Mouse (Mus musculus): ENCODE measurements at regions not wholly inside any gene's neighbourhood (a gene's known extent, or its start where the extent isn't known, plus 50 kb on each side); places are given as distances from the start of the nearest gene placed in this dataset.
A peak's percentile ranks its signal among the peaks of the same experiment; 100 is the strongest.
"Not testable (repeated sequence)": the region's sequence is repeated elsewhere in the genome, so short reads cannot be mapped to it uniquely, and the experiment has no call there.

DNA sequence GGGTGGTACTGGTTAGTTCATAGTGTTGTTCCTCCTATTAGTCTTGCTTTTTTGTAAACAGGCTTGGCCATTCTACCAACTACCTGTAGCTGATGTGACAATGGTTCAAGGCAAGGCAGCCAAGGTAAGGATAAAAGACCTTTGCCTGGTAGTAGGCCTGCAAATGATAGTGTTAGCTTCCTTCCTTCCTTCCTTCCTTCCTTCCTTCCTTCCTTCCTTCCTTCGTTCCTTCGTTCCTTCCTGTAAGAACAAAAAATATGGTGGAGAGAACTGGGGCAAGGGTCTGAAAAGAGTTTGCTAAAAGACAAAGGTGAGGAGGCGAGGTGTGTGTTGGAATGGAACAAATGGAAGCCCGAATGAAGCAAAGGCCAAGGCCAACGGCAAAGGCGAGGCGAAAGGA is 84.8 kb upstream of the Ezh2 start:
- not testable (repeated sequence) for DNase-seq (ENCODE audit: low spot score)

DNA sequence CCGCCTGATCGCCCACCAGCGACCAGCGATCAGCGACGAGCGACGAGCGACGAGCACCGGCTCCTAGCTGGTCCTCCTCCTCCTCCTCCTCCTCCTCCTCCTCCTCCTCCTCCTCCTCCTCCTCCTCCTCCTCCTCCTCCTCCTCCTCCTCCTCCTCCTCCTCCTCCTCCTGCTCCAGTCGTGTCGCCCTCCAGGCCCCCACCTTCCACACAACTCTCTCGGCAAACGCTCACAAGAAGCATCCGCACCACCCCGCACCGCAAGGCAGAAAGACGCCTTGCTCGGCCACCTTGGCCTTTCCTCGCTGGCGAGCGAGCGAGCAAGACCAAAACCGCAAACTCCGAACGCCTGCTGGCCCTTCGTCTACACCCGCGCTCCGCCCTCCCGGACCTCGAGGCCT is 77.6 kb upstream of the Ezh2 start:
- DNase-seq (ENCODE audit: low spot score) = peak; percentile 46

DNA sequence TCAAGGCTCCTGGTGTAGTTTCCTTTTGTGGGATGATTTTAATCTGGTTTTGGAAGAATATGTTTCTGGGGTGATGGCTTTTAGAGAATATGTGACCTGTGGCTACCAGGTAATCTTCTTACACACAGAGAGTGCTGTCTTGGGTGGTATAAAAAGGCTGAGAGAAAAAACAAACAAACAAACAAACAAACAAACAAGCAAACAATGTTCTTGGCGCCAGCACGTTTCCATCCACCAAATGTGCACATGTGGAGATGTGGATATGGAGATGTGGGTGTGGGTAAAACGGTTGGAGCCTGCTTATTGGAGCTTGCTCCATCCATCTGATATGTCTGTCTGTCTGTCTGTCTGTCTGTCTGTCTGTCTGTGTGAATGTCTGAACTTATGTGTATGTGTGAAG is 57.7 kb upstream of the Ezh2 start:
- peak; percentile 44 for DNase-seq (ENCODE audit: low spot score)

DNA sequence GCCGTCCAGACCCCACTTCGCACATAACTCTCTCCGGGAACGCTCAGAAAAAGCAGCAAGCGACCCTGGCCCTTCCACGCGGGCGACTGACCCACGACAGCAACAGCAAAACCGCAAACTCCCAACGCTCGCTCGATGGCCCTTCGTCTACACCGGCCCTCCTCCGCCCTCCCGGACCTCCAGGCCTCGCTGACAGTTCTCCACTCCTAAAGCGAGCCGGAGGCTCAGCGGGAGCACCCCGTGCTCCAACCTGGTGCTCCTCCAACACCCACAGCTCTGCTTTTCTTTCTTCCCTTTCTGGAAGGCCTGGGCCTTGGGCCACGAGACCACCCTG is 56.2 kb upstream of the Ezh2 start:
- DNase-seq (ENCODE audit: low spot score) = not testable (repeated sequence)

DNA sequence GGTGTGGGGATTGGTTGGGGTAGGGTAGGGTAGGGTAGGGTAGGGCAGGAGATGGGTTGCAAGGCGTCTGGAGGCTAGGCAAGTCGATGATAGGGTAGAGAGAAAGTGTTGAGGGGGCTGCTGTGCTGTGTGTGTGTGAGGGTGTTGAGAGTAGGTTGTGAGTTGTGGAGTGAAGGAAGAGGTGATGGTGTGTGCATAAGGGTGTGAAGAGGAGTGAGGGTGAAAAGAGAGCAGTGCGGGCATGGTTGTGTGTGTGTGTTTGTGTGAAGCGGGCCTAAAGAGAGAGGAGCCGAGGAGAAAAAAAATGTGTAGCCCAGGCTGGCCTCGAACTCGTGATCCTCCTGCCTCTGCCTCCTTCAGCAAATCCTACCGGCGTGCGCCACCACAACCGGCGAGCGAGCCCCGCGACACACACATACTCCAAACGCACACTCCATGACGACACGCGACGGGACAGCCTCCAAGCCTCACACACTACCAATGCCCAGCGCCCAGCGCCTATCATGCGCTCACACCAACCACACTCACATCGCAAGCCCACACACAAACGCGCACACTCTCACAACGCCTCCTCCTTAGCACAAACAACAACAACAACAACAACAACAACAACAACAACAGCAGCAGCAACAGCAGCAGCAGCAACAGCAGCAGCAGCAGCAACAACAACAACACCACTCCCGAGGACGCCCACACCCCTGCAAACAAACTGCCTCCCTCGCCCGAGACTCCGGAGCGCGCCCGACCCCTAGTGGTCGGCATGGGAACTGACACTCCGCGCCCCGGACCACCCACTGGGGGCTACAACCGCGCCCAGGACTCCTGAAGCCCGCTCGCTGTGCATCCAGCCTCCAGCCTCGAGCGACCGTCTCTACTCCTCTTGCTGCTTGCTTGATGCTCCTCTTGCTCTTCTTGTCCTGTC is 55.6 kb upstream of the Ezh2 start:
- peak; percentile 89 for DNase-seq (ENCODE audit: low spot score)

DNA sequence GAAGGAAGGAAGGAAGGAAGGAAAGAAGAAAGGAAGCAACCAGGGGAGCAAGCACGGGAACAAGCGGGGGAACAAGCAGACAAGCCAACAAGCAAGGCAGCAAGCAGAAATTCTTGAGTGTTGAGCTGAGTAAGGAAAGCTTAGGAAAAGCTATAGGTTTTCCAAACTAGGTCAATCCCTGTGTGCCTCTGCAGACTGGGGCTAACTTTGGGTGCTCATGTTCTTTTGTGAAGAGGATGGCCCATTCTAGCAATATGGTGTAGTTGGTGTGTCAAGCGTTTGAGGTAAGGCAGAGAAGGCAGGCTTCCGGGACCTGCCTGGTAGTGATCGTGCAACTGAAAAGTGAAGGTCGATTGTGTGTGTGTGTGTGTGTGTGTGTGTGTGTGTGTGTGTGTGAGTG is 54.8 kb upstream of the Ezh2 start:
- DNase-seq (ENCODE audit: low spot score) = peak; percentile 9

DNA sequence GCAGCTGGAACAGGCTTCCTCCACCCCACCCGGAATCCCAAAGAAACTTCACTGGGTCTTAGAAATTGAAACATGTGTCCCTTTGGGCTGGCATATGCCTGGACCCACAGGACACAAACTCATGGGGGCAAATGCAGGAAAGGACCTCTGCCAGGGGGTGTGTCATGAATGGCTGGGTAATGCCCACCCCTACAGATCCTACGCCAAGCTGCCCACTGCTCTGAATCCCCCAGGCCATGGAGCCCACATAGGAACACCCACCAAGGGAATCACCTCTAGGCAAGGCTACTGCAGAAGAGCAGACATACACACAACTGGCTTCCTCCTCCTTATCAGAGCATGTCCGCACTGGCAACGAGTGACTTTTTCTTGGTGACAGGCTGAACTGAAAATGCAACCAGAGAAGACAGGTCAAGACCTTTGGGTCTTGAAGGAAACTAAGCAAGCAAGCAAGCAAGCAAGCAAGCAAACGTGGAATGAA is 54.4 kb upstream of the Ezh2 start:
- peak; percentile 11 for DNase-seq (ENCODE audit: low spot score)

DNA sequence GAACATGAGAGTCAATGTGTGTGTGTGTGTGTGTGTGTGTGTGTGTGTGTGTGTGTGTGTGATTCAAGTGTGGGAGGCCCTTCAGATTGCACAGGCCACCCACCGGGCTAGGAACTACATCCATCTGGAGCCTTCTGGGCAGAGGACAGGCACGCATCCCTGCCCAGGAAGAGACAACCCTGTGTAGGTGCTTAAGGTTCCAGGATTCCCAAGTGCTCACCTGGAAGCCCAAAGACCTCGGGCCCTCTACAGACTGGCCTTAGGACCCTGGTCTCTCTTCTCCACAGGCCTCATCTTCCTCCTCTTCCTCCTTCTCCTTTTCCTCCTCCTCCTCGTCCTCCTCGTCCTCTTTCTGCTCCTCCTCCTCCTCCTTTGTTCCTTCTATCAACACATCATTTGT is 53.8 kb upstream of the Ezh2 start:
- peak; percentile 11 for DNase-seq (ENCODE audit: low spot score)

DNA sequence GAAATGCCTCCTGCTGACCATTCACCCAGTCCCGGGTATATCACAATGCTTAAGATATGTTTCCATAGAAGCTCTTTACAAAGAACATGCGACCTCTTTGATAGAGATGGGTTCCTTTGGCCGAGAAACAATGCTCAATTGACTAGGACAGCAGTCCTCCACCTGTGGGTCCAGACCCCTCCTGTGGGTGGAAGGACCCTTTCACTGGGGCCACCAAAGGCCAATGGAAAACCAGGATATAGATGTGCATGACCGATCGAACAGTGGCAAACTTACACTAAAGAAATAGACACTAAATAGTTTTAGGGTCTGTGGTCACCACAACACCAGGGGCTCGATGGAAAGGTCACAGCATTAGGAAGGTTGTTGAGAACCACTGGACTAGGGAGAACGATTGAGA is 53.2 kb upstream of the Ezh2 start:
- DNase-seq (ENCODE audit: low spot score) = peak; percentile 8

DNA sequence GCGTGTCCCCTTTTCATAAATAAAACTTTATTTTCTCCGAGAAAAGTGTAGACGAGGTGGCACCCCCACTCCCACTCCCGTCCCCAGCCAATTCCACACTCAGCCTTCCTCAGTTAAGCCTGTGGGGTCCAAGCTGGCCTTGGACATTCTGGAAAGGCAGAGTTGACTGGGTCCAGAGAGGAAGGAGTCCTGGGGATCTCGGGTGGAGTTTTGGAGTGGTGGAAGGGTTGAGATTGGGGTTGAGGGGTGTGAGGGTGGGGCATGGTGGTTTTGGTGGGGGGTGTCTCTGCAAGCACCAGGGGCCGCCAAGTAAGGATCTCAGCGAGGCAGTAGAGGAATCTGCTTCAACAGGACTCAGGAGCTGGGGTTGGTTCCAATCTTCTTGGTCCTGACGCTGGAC is 52.7 kb upstream of the Ezh2 start:
- DNase-seq (ENCODE audit: low spot score) = peak; percentile 12

DNA sequence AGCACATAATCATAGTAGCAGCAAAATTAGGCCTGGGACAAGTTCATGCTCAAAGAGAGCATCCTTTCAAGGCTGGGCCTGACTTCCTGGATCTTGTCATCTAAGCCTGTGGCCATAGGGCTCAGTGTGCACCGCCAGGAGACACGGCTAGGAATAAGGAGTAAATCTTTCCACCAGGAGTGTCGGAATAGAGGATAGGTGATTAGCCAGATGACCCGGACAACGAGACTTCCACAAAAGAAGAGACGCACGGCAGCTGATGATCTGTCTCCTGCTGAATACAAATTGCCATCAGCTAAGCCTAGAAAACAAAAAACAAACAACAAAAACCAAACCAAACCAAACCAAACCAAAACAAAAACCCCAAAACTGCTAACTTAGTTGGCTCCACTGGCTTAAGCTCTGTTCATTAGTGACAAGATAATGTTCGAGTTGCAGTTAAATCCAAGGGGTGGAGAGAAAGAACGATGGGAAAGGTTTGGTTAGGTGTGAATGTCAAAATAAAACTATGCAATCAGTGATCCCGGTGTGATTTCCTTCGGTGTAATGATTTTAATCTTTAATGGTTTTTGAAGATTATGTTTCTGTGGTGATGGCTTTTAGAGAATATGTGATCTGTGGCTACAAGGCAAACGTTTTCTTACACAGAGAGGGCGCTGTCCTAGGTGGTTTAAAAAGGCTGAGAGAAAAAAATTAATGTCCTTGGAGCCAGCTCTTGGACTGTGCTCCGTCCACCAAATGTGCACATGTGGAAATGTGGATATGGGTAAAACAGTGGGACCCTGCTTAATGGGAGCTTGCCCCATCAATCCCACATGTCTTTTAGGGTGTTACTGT is 51.8 kb upstream of the Ezh2 start:
- peak; percentile 15 for DNase-seq (ENCODE audit: low spot score)

DNA sequence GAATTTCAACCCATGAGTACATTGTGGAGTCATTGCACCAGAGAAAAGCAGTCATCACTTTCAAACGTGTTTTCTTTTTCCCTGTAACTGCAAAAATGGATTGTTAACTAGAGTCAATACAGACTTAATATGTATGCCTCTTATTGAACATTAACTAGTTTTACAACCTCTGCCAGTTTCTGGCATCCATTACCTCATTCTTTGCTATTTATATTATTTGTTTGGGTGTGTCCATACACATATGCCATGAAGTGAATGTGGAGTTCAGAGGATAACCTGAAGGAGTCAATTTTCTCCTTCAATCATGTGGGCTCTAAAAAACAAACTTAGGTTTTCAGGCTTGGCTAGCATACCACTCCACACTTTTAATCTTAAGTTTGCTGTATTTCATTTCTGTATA is 50.9 kb upstream of the Ezh2 start:
- DNase-seq (ENCODE audit: low spot score) = no peak
